Mouse (Mus musculus) hindbrain, embryonic 12.5 days (tissue): ENCODE measurements around the gene Ppfibp1. TPM values are rescaled to one million over a fixed set of nuclear protein-coding genes. Genes with fewer than 3 reads are reported as not detected.

ENCODE experiments used
- ATAC-seq: fragments of 200-750 bp; cut with Nextera tagmentation; 2 replicates; pipeline ENCODE4 v1.8.0; 2017; ENCODE audit warnings: moderate TSS enrichment; ENCODE audit not compliant: low FRiP score
- H3K27ac ChIP-seq: fragments of 300-500 bp; sonication (generic); 2 replicates; pipeline ENCODE4 v1.5.1; 2016; ENCODE audit warnings: mild to moderate bottlenecking
- H3K27me3 ChIP-seq: fragments of 300-500 bp; sonication (generic); 2 replicates; pipeline ENCODE4 v1.6.1; 2016; ENCODE audit warnings: mild to moderate bottlenecking
- H3K36me3 ChIP-seq: fragments of 300-500 bp; sonication (generic); 2 replicates; pipeline ENCODE4 v1.6.1; 2016; ENCODE audit warnings: mild to moderate bottlenecking
- H3K4me1 ChIP-seq: fragments of 300-500 bp; sonication (generic); 2 replicates; pipeline ENCODE4 v1.6.1; 2016
- H3K4me2 ChIP-seq: fragments of 300-500 bp; sonication (generic); replicated peaks from 2 replicates; pipeline ENCODE4 v1.6.1; 2016; ENCODE audit warnings: mild to moderate bottlenecking
- H3K4me3 ChIP-seq: fragments of 300-500 bp; sonication (generic); 2 replicates; pipeline ENCODE4 v1.5.1; 2016; ENCODE audit warnings: mild to moderate bottlenecking
- H3K9ac ChIP-seq: fragments of 300-500 bp; sonication (generic); 2 replicates; pipeline ENCODE4 v1.6.1; 2016; ENCODE audit warnings: mild to moderate bottlenecking, moderate library complexity
- H3K9me3 ChIP-seq: fragments of 300-500 bp; sonication (generic); replicated peaks from 2 replicates; pipeline ENCODE4 v1.6.1; 2016; ENCODE audit warnings: mild to moderate bottlenecking
- WGBS: fragments of 180-500 bp; shearing (Covaris S2); methylation state at CpG from one replicate; pipeline ENCODE4 v1.1.7; 2016; 5-methylcytosine and 5-hydroxymethylcytosine counted together
- polyA plus RNA-seq: library from polyadenylated mRNA; unstranded; fragments of >200 nt; fragmentation: Nextera tagmentation; extraction: Ambion mirVana; gene quantifications from 2 replicates; pipeline ENCODE4 v1.2.1, GENCODE M21; 2016

Gene Ppfibp1
- polyA plus RNA-seq, 1 experiment from 2014 or later, result 38.6 TPM

GRCm38 (mm10) chr6:147064226-147064943 lies 176.1 kb downstream of the Ppfibp1 start:
- WGBS, result 93% methylated on average over 10 of the region's 10 CpGs
- peaks cover 55% of the 10 kb centered on the region for H3K36me3 ChIP-seq
- no peaks in the 10 kb centered on the region for H3K9me3 ChIP-seq

GRCm38 (mm10) chr6:147064944-147065261 lies 176.6 kb downstream of the Ppfibp1 start:
- peaks cover 55% of the 10 kb centered on the region for H3K36me3 ChIP-seq
- H3K27me3 ChIP-seq, result no peaks in the 10 kb centered on the region
- no peak overlapping the region for H3K9ac ChIP-seq
- no peak overlapping the region for H3K27ac ChIP-seq
- H3K9me3 ChIP-seq, result no peaks in the 10 kb centered on the region
- H3K4me3 ChIP-seq, result no peak overlapping the region
- no peak overlapping the region for H3K4me2 ChIP-seq
- no peaks in the 10 kb centered on the region for H3K4me1 ChIP-seq
- whole genome bisulfite sequencing, result 91% methylated on average over 6 of the region's 6 CpGs
- ATAC-seq, result no peak

More at GRCm38 (mm10) chr6:147064226-147064943, 176.1 kb downstream of the Ppfibp1 start:
- no peak overlapping the region for H3K9ac ChIP-seq
- no peak overlapping the region for H3K27ac ChIP-seq
- H3K4me2 ChIP-seq, result no peak overlapping the region
- H3K4me3 ChIP-seq, result no peak overlapping the region
- ATAC-seq, result no peak
- no peaks in the 10 kb centered on the region for H3K27me3 ChIP-seq
- H3K4me1 ChIP-seq, result no peaks in the 10 kb centered on the region

- Histone ChIP-seq H3K4me3 (no peak overlapping the region), H3K4me1 (no peaks in the 10 kb centered on the region), H3K9me3 (no peaks in the 10 kb centered on the region), H3K27ac (no peak overlapping the region), H3K9ac (no peak overlapping the region), H3K36me3 (peaks cover 21% of the 10 kb centered on the region), H3K4me2 (no peak overlapping the region), H3K27me3 (no peaks in the 10 kb centered on the region)
- 0 out of 2 replicates have a peak, but pooled peaks have one; percentile 40 for ATAC-seq
- WGBS, result 52% methylated on average over 5 of the region's 5 CpGs
These were observed 187.6 kb downstream of the Ppfibp1 start for GRCm38 (mm10) chr6:147075808-147076387.

DNA sequence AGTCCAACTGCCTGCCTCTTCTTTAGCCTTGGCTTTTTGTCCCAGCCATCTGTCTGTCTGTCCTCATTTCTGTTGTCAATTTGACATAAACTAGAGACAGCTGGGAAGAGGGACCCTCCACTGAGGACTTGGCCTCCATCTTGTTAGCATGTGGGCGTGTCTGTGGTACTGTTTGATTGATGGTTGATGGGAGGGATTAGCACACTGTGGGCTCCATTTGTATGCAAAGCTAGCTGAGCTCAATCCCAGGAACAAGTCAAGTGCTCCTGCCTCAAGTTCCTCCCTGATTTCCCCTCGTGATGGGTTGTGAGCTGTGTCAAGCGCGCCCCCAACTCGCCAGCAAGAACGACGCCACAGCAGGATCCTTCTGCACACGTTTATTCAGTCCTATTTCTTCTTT lies 188.6 kb downstream of the Ppfibp1 start:
- H3K4me3 ChIP-seq, result no peak overlapping the region
- no peak overlapping the region for H3K27ac ChIP-seq
- H3K9ac ChIP-seq, result no peak overlapping the region
- ATAC-seq, result no peak; the same call in 1 of the 2 replicates
- H3K9me3 ChIP-seq, result no peaks in the 10 kb centered on the region
- no peaks in the 10 kb centered on the region for H3K4me1 ChIP-seq
- 79% methylated on average over 8 of the region's 8 CpGs for WGBS
- H3K4me2 ChIP-seq, result no peak overlapping the region
- H3K36me3 ChIP-seq, result peaks cover 12% of the 10 kb centered on the region; the same call in 1 of the 2 replicates
- no peaks in the 10 kb centered on the region for H3K27me3 ChIP-seq

- no peak for ATAC-seq
- no peak overlapping the region for H3K4me2 ChIP-seq
- no peak overlapping the region for H3K27ac ChIP-seq
- H3K4me3 ChIP-seq, result no peak overlapping the region
- no peaks in the 10 kb centered on the region for H3K36me3 ChIP-seq
- WGBS, result 92% methylated on average over 10 of the region's 10 CpGs
- H3K4me1 ChIP-seq, result no peaks in the 10 kb centered on the region
- H3K27me3 ChIP-seq, result no peaks in the 10 kb centered on the region
- H3K9me3 ChIP-seq, result no peaks in the 10 kb centered on the region
- H3K9ac ChIP-seq, result no peak overlapping the region
These were observed 191.6 kb downstream of the Ppfibp1 start for GRCm38 (mm10) chr6:147079919-147080318.

Other genes with a start within 250 kb of the Ppfibp1 start
- 106 and 116 TPM in 2 replicates for gene Med21, start 245.9 kb upstream of the Ppfibp1 start, polyA plus RNA-seq
- 28.2 and 32.4 TPM in 2 replicates for gene Tm7sf3, start 245.7 kb upstream of the Ppfibp1 start, polyA plus RNA-seq
- 19.4 and 19.6 TPM in 2 replicates for gene Stk38l, start 163.5 kb upstream of the Ppfibp1 start, polyA plus RNA-seq
- 2.2 and 3.0 TPM in 2 replicates for gene Arntl2, start 92.4 kb upstream of the Ppfibp1 start, polyA plus RNA-seq
- not detected in 2 replicates for gene Smco2, start 38.4 kb upstream of the Ppfibp1 start, polyA plus RNA-seq
- 0.10 and 0.13 TPM in 2 replicates for gene 1700034J05Rik, start 65.9 kb downstream of the Ppfibp1 start, polyA plus RNA-seq
- gene Rep15, start 144.1 kb downstream of the Ppfibp1 start, polyA plus RNA-seq, result 0.50 and 0.90 TPM in 2 replicates
- gene Mrps35, start 154.3 kb downstream of the Ppfibp1 start, polyA plus RNA-seq, result 69.9 and 70.8 TPM in 2 replicates
- 0.76 and 0.88 TPM in 2 replicates for gene Mansc4, start 198.5 kb downstream of the Ppfibp1 start, polyA plus RNA-seq
- gene Klhl42, start 202.9 kb downstream of the Ppfibp1 start, polyA plus RNA-seq, result 10.5 and 11.9 TPM in 2 replicates